Mouse (Mus musculus) large intestine, adult 2 months (tissue): Measurements from ENCODE around the gene Tead3. TPM values are rescaled to one million over a fixed set of nuclear protein-coding genes. Genes with fewer than 3 reads are reported as not detected.
"Not testable (repeated sequence)": the region's sequence is repeated elsewhere in the genome, so short reads cannot be mapped to it uniquely, and the experiment has no call there.

Experiments used
- DNase-seq: peaks from one replicate; pipeline ENCODE4 v3.0.0-alpha.2; 2012; ENCODE audit warnings: low read depth, low spot score
- WGBS: fragments of 180-500 bp; shearing (Covaris S2); methylation state at CpG from one replicate; pipeline ENCODE4 v1.1.7; 2018; 5-methylcytosine and 5-hydroxymethylcytosine counted together
- polyA plus RNA-seq: library from polyadenylated mRNA; depleted of rRNA; stranded (reverse); fragments of >200 nt; gene quantifications from 2 replicates; pipeline ENCODE4 v1.2.3, GENCODE M21; 2012

Gene Tead3
- polyA plus RNA-seq, 1 experiment: 21.6 TPM

DNA sequence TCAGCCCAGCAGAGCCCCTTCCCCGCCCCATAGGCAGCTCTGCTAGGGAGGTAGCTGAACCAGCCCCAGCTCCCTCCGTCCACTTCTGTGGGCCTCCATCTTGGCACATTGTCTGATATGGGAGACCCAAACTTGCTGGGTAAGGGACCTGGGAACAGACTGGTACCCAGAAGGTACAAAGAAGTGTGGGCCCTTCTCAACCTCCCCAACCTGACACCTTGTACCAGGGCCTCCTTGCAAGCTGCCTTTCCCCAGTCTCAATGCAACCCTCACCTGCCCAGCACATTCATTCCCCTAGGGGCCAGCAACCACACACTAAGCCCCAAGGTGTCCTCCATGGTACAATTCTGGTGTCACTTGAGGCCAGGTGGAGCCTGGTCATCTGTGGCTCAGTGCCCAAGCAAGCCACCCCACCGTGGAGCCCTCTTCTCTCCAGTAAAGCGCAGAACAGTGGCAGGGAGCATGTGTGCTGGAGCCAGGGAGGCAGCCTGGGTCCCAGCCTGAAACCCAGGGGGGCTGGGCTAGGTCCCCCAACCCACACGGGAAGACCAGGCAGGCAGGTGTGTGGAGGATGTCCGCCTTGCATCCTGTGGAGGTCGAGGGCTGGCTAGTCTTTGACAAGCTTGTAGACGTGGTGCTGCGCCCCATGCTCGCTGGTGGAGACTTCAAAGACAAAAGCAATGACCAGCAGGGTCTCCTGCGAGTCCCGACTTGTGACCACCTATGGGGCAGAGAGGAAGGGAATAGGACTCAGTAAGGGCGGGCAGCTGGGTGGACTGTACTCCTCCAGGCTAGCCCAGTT, 18.3 kb downstream of the Tead3 start:
- DNase-seq: no peak
- WGBS: 65% methylated on average over 13 of the region's 13 CpGs

DNA sequence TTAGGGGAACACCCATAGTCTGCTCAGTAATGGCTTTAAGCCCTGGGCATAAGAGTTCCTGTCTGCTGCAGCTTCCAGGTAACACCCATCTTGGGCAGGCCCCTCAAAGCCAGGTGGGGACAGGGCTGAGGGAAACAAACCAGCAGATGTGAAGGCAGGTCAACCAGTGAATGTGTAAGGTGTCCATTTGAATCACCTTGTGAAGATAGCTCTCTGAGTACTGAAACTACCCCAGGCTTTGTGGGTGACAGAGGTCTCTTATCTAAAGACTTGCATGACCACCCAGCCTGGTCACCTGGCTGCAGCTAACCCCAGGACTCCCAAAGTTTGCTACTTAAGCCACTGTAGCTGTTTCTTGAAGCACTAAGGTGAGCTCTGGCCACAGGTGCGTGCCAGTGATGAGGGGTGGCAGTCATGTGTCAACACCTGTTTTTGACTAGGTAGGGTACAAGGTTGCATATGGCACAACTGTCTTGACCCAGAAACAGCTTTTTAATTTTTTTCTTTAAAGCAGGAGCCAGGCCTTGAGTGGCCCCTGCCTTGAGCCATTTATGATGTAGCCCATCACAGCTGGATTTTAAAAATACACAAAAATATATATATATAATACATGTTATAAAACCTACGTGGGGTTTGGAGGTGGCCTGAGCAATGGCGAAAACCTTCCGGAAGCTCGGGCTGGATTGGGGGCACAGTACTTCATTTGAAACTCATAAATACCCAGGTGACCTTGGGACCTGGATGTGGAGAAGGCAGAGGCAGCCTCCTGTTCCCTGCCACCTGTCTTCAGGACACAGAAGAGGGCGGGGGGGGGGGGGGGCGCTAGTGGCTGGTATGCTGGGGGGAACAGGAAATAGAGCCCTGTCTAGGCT, 19.1 kb downstream of the Tead3 start:
- 31% methylated on average over 7 of the region's 7 CpGs for WGBS

DNA sequence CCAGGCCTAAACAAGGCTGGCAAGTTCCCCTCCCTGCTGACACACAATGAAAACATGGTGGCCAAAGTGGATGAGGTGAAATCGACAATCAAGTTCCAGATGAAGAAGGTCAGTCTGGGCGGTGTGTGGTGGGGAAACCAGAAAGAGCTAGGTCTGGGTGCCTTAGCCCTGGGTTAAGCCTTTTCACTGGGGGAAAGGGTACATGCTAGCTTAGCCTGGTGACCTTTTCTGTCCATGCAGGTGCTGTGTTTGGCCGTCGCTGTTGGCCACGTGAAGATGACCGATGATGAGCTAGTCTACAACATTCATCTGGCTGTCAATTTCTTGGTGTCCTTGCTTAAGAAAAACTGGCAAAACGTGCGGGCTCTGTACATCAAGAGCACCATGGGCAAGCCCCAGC, 20.0 kb downstream of the Tead3 start:
- DNase-seq: not testable (repeated sequence)
- WGBS: 31% methylated on average over 8 of the region's 8 CpGs

More for the DNA sequence above, 19.1 kb downstream of the Tead3 start:
- DNase-seq: no peak

DNA sequence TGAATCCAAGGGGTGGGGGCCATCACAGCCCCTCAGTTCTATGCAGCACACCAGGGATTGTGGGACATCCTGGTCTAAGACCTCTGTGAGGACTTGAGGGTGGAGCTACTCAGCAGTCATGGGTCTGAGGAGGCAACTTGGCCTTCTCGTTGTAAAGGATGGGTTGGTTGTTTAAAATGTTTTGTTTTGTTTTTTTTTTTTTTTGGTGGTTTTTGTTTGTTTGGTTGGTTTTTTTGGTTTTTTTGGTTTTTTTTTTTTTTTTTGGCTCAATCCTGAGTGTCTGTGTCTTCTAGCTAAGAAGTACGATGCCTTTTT, 20.4 kb downstream of the Tead3 start:
- WGBS: 23% methylated on average over 2 of the region's 2 CpGs
- no peak for DNase-seq

DNA sequence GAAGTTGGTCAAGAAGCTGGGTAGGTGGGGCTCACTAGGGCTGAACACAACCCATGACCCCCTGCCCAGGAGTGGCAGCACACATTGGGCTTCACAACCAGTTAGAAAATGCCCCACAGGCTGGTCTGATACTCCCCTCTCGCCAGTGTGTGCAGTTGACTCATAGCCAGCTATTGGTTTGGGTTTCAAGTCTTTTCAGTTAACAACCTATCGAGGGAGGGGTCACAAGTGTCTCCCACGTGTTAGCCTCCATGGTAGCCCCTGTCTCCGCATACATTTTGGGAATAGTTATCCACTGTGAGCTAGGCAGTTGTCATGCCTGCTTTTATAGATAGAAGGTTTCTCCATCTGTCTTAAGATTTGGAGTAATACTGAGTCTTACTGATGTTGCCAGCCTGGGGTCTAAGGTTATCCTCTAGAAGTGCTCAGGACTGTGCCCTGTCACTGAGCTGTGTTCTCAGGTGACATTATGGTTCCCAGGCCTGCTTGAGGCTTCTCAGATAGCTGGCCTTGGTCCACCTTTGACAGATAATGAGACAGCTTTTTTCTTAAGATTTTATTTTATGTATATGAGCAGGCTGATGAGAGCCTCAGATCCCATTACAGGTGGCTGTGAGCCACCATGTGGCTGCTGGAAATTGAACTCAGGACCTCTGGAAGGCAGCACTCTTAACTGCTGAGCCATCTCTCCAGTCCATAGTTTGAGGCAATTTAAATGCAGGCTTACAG, 20.9 kb downstream of the Tead3 start:
- DNase-seq: no peak
- 3% methylated on average over 4 of the region's 4 CpGs for WGBS

DNA sequence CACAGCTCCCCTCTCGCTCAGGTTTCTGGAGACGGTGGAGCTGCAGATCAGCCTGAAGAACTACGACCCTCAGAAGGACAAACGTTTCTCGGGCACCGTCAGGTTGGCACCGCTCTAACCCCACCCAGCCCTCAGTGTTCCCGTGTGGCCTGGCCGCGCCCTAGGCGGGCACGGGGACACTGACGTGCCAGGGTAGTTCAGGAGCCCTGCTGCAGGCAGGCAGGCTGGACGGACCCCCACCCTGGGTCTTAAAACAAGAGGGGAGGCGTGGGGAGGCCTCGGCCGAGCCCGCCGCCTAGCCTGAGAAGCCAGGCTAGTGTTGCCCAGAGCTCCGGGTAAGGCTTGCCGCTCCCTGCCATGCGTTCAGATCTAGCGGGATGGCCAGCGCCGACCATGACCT, 21.7 kb downstream of the Tead3 start:
- no peak for DNase-seq
- under 1% methylated on average over 25 of the region's 25 CpGs for WGBS

DNA sequence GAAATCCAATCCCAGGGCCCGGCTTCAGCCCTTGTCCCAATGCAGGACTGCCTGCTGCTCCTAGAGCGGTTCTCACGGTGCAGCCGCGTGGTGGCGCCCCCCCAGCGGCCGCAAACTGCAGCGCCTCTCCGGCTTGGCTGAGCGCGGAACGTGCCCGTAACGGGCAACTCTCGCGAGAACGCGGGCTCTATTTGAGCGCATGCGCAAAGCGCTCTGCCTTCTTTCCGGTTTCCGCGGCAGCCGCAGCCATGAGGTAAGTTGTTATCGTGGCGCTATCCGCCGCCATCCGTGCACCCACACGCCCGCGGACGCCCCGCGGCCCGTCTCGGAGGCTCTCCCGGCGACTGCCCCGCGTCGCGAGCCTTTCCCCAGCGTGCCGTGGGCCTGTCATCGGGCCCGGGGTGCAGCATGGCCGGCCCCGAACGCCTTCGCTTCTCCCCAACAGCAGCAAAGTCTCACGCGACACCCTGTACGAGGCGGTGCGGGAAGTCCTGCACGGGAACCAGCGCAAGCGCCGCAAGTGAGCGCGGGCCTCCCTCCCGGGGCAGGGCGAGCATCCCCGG, 22.2 kb downstream of the Tead3 start, which contains the start of gene Rpl10a:
TSS of gene Rpl10a (plus strand) at position 106 of the 563 bp plus-strand sequence.
- WGBS: 1% methylated on average over 67 of the region's 67 CpGs
- DNase-seq: peak; percentile 83

DNA sequence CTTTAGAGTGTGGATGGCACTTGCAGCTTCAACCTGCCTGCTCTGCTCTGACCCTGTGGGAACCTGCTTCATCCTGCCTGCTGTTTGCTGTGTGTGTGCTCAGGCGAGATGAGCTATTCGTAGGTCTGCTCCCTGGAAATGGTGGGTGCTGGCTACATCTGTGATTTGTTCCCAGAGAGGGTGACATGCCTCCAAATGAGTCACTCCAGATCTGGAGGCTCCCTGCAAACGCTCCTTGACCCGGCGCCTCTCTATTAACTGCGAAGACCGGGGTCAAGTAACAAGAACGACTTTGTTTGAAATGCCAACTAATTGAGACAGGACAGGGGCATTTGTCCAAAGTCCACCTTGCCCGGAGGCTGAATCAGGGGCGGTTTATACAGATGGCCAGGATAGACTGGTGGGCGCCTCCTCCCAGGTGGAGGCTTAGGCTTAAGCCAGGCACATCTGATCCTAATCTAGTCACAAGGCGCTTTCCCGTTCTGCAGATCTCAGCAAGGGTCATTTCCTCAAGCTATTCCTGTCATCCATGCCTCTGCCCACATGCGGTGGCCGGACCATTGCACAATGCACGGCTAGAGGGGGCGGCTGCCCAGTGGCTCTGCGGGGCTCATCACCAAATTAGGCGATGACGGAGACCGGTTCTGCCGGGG, 22.8 kb downstream of the Tead3 start:
- 6% methylated on average over 22 of the region's 22 CpGs for WGBS
- no peak for DNase-seq

DNA sequence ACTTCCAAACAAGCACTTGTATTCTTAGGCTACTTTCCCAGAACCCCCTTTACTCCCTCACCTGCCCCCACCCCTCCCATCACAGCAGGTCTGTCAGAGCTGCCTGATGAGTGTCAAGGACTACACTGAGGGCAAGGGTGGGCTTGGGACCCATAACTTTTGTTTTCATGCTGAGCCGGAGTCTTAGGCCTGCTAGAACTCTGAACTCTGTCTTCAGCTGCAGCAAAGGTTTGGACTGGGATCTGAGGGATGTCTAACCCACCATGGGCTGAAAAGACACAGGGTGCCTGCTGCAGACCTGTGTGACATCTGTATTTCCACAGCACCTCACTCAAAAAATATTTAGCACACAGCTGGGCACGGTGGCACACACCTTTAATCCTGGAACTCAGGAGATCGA, 23.7 kb downstream of the Tead3 start:
- no peak for DNase-seq
- 67% methylated on average over 3 of the region's 3 CpGs for WGBS

DNA sequence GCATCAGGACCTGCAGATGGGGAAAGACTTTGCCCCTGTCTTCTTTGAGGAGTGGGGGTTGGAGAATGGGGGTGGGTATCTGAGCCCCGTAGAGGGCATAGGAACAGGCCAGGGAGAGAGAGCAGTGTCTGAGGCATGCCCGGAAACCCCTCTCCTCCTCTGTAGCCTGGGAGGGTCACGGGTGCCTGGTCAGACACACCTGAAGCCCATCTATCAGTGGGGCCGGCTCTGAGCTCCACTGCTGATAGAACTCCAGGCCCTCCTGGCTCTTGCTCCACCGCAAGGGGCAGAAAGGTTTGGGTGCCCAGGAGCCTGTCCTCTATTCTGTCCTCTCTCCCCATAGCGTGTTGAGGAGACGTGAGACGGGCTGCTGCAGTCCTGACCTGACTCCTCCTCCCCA, 24.9 kb downstream of the Tead3 start:
- WGBS: 98% methylated on average over 8 of the region's 8 CpGs
- DNase-seq: no peak

DNA sequence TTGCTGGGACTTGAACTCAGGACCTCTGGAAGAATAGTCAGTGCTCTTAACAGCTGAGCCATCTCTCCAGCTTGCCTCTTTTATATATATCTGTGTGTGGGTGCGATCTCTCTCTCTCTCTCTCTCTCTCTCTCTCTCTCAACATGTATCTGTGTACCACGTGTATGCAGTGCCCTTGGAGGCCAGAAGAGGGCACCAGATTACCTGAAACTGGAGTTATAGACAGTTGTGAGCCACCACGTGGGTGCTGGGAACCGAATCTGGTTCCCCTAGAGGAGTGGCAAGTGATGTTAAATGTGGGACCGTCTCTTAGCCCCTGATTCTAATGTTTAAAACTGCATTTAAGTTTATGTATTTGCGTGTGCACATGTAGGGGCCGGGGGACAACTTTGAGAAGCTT, 26.2 kb downstream of the Tead3 start:
- WGBS: 100% methylated on average over 7 of the region's 7 CpGs
- not testable (repeated sequence) for DNase-seq

DNA sequence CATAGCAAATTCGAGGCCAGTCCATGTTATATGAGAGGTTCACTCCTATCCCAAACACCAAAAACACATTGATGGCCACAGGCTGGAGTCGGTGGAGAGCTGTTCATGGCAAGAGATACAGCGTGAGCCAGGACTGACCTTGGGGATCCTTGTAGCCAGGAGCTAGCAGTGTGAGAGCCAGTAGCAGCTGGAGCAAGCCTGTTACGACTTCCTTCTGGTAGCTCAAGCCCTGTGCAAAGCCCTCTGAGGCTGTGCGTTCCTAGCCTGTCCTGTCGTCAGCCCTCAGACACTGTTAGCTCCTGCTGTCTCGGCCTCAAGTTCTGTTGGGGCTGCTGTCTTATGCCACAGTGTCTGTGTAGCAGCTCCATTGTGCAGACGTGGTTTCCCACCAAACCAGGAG, 26.8 kb downstream of the Tead3 start:
- 89% methylated on average over 8 of the region's 8 CpGs for WGBS
- no peak for DNase-seq

DNA sequence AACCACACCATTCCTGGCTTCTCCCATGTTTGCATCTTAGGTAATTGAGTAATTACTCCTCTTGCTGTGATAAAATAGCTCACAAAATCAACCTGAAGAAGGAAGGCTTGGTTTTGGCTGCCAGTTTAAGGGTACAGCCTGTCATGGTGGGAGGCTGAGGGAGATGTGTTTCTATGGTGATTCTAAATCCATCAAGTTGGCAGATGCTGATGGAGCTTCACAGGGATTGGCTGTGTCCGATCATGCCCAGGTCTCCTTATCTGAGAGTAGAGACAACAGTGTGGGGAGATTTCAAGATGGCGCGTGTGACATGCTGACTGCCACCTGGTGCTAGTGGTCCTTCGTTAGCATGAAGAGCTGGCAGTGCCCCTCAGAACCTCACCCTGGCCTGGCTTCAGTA, 28.9 kb downstream of the Tead3 start:
- no peak for DNase-seq
- 98% methylated on average over 4 of the region's 4 CpGs for WGBS

DNA sequence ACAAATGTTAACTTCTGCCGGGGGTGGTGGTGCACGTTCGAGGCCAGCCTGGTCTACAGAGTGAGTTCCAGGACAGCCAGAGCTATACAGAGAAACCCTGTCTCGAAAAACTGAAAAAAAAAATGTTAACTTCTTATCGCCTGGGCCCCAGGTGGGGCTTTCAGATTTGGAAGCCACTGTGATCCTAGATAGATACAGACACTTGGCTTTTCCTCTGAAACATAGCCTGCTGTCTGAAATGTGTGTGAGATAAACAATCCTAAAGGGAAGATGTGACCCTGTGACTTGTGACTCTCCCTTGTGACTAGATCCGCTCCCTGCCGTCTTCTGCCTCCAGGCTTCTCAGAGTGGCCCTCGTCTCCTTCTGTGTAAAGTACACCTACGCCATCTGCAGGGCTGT, 32.9 kb downstream of the Tead3 start:
- 88% methylated on average over 9 of the region's 9 CpGs for WGBS
- DNase-seq: no peak

DNA sequence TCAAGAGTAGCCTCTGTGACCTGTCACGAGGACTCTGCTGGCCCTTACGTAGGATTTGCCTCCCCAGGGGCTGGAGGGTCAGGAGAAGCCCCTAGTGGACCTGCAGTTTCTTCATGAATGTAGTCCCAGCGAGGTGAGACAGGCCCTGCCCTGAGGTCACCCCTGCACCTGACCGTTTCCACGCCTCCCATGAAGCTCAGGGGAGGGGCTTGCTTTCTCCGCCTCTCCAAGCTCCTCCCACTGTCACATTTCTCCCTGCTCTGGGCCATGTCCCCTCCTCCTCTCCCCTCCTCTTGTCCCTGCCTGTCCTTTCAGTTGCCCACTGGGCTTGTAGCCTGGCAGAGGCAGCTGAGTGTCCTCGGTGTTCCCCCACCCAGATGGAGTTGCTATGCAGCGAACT, 33.5 kb downstream of the Tead3 start:
- 69% methylated on average over 8 of the region's 8 CpGs for WGBS
- DNase-seq: no peak

DNA sequence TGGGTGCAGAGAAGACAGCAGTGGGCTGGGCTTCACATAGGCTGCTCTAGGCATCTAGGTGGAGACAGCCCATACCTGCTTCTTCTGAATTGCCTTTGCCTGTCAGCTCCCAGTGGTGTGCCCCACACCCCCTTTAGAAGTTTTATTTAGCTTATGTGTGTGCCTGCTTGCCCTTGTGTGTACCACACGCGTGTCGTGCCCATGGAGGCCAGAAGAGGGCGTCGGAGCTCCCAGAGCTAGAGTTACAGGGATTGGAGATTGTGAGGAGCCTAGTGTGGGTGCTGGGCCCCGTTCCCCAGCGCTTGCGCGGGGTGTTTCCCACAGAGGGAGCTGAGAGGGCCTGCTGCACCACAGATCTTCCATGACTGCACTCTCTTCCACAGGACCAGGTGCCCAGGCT, 34.1 kb downstream of the Tead3 start:
- DNase-seq: no peak
- whole genome bisulfite sequencing: 91% methylated on average over 9 of the region's 9 CpGs

DNA sequence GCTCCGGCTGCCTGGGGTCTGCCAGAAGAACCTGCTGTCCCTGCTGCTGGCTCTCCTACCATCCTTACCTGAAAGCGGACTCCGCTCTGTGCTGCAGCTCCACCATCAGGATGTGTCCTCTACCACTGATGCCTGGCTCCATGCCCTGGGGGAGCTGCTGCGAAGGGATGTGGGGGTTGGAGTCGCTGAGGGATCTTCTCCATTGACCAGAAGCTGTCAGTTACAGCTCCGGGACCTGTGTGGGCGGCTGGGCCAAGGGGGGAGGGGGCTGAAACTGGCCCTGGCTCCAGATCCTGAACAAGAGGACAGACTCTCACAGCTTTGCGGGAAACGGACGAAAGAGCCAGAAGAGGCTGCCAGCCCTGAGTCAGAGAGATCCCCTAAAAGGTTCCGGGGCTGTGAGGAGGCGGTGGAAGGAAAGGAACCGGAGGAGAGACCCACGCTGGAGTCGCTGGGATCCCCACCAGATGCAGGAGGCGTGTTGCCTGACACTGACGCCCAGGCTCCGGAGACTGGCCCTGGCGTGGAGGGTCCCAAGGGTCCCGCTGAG, 34.9 kb downstream of the Tead3 start:
- 94% methylated on average over 20 of the region's 20 CpGs for WGBS
- no peak for DNase-seq

DNA sequence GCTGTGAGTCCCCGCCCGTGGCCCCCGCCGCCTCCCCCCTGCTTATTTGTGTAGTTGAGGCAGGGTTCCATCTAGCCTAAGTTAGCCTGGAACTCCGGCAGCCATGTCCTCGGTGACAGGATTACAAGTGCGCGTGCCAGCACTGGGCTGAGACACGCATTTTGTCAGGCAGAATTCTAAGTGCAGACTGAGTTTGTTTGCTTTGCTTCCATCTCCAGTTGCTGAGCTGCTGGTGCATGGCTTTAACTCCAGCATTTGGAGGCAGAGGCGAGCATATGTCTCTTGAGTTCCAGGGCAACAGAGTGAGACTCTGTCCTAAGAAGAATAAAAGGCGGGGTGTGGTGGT, 36.8 kb downstream of the Tead3 start:
- under 1% methylated on average over 11 of the region's 11 CpGs for WGBS
- DNase-seq: no peak

DNA sequence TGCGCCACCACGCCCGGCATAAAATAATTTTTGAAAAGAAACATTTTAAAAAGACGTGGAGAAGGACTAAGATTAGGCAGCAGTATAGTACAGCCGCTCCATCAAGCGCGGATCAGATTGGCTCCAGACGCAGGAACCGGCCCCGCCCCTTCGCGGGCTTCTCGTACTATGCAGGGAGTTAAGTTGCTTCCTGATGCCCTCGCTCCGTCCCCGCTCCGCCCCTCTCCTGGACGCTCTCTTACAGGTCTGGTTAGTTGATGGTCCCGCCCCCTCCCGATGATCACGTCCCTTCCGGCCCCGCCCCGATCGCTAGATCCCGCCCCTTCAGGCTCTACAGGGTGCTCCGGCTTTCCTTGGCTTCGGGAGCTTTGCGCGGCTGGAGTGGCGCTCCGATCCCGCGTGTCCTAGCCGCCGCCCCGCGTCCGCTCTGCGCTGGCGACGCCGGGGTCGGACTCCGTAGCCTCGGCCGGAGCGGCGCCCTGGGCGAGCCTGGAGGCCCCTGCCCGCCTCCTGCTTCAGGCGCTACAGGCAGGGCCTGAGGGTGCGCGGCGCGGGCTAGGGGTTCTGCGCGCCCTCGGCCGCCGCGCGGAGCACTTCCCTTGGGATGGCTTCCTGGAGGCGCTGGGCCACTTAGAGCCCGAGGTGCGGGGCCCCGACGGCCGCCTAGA, 37.3 kb downstream of the Tead3 start, which contains the start of gene Fance:
TSS of gene Fance (plus strand) at position 308 of the 668 bp plus-strand sequence.
- under 1% methylated on average over 69 of the region's 69 CpGs for WGBS

More for the DNA sequence above, 37.3 kb downstream of the Tead3 start, which contains the start of gene Fance:
- DNase-seq: peak; percentile 99
